Mouse (Mus musculus): Measurements from ENCODE around the gene Fkbp10.

Fkbp10 gene

DNA sequence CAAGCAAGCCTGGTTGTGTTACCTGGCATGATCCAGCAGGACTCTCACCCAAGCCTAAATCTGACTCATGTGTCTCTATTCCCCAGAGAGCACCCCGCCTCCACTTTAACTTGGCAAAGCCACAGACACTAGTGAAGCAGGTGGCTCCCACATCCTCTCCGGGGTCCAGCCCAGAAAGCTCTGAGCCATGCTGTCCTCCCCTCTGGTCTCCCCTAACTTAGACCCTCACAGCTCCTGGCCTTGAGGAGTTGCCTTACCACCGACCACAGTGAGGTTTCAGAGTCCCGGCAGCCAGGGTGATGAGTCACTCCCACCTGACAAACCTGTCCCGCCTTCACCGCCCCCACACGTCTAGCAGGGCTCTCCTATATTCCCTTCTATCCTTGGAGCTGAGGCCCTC, 21.8 kb upstream of the Fkbp10 start:
- DNase-seq (ENCODE audit: low read depth in 2 of 2, low spot score in 2 of 2) = no peak

DNA sequence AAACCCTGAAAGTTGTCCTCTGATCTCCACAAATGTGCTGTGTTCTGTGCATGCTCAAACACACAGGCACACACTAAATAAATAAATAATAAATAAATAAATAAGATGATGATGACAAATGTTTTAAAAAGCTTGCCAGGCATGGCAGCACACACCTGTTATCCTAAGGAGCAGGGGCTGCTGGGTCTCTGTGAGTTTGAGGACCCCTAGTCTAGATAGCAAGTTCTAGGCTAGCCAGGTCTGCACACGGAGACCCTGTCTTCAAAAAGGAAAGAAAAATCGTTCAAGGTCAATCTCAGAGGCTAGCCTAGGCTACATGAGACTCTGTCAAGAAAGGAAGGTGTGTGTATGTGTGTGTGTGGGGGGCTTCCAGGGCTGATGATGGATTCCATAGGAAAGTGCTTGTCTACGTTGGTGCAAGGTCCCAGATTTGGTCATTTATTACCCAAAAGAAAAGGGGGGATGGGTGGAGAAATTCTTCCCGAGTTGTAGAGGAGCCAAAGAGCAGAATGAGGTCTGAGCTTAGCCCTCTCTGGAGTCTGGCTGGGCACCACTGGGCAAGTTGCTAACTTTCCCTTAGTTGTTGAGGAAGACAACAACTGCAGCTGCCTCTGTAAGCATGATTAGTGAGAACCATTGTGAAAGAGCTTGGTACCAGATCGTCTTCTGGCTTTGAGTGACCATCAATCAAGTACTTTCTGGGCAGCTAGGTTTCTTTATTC, 21.0 kb upstream of the Fkbp10 start:
- DNase-seq (ENCODE audit: low read depth in 2 of 2, low spot score in 2 of 2) = no peak

GRCm38 (mm10) chr11:100395200-100395599, 20.3 kb upstream of the Fkbp10 start:
- no peak for DNase-seq (ENCODE audit: low read depth in 2 of 2, low spot score in 2 of 2)

- no peak for DNase-seq (ENCODE audit: low read depth in 2 of 2, low spot score in 2 of 2)
These were observed 19.5 kb upstream of the Fkbp10 start for GRCm38 (mm10) chr11:100395861-100396631.

GRCm38 (mm10) chr11:100396886-100397599, 18.5 kb upstream of the Fkbp10 start:
- peak in 1 of 2 experiments; percentile 22 for DNase-seq (ENCODE audit: low read depth in 2 of 2, low spot score in 2 of 2)

DNA sequence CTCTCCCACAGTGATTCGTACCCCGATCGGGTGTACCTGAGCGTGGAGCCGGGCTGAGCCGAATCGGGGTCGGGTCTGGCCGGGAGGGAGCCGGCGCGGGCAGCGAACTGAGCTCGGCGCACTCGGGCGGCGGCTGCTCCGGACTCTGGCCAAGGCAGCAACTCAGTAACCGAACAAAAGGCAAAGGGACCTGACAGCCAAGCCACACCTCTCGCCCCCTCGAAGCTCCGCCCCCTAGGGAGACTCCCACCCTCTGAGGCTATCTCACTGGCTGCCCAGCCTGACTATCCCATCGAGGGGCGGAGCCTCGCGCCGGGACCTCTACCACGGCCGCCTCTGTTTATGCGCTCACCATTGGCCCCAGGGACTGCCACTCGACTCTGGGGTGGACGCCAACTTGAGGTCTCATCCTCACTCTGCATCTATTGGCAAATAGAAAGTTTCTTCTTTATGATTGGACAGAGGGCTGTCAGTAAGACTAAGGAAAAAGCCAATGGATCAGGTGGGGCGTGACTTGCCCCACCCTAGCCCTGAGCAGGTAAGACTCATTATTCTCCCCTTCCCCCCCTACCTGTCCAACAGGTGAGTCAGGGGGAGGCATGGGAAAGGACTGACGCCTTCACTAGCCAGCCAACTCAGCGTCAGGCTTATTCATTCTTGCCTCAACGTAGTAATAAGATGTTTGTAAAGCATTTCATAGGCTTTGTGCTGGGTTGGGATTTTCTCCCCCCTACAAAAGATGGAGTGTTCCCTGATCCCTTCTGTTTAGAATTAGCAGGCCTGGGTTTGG, 17.7 kb upstream of the Fkbp10 start, which contains the start of gene Jup:
Gene Jup (minus strand): TSS at position 164 of the 790 bp plus-strand sequence.
- DNase-seq (ENCODE audit: low read depth in 2 of 2, low spot score in 2 of 2) = peak; percentile 76 to 86

DNA sequence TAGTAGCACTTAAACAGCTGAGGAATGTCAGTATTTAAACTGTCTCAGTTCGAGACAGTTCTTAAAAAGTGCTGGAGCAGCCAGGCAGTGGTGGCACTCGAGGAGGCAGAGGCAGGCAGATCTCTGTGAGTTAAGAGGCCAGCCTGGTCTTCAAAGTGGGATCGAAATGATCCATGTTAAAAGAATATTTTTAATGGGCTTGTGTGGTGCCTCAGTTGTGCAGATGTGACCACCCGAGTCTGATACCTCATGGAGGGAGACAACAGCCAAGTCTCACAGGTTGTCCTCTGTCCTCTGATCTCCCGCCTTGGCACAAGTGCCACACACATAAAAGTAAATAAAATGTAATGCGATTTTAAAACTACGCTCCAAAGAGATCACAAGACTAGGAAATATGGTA, 17.0 kb upstream of the Fkbp10 start:
- DNase-seq (ENCODE audit: low read depth in 2 of 2, low spot score in 2 of 2) = no peak

DNA sequence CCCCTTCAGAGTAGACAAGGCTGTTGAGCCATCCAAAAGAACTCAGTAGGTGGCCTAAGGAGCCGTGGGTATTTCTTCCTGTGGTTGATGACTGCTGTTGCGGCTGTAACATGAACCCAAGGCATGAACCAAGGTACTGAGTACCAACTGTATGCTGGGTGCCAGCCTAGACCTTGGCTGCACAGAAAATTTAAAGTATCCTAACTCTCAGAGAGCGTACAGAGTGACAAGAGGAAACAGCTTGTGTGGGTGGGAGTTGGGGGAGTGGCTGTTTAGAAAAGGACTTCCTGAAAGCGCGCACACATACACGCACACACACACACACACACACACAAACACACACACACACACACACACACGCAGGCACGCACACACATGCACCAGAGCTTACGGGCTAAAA, 16.2 kb upstream of the Fkbp10 start:
- DNase-seq (ENCODE audit: low read depth in 2 of 2, low spot score in 2 of 2) = no peak

GRCm38 (mm10) chr11:100399727-100400538, 15.6 kb upstream of the Fkbp10 start:
- DNase-seq (ENCODE audit: low read depth in 2 of 2, low spot score in 2 of 2) = no peak

DNA sequence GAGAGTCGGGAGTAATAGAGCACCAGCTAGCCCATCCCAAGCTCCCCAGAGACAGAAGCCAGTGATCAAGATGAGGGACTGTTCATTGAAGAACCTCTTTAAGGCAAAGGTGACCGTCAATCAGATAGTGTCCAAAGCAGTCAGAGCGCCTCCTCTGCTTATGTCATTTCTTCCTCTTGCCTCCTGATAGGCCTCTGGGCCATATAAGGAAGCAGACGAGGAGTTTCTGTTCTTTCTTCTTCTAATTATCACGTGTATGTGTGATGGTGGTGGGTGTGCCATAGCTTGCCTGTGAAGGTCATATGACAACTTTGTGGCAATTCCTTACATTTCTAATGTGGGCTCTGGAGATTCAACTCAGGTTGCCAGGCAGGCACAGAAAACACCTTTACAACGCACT, 14.7 kb upstream of the Fkbp10 start:
- DNase-seq (ENCODE audit: low read depth in 2 of 2, low spot score in 2 of 2) = no peak

GRCm38 (mm10) chr11:100402240-100402639, 13.3 kb upstream of the Fkbp10 start:
- no peak for DNase-seq (ENCODE audit: low read depth in 2 of 2, low spot score in 2 of 2)

GRCm38 (mm10) chr11:100402682-100403081, 12.8 kb upstream of the Fkbp10 start:
- DNase-seq (ENCODE audit: low read depth in 2 of 2, low spot score in 2 of 2) = no peak

- no peak for DNase-seq (ENCODE audit: low read depth in 2 of 2, low spot score in 2 of 2)
These were observed 11.9 kb upstream of the Fkbp10 start for GRCm38 (mm10) chr11:100403445-100404134.

DNA sequence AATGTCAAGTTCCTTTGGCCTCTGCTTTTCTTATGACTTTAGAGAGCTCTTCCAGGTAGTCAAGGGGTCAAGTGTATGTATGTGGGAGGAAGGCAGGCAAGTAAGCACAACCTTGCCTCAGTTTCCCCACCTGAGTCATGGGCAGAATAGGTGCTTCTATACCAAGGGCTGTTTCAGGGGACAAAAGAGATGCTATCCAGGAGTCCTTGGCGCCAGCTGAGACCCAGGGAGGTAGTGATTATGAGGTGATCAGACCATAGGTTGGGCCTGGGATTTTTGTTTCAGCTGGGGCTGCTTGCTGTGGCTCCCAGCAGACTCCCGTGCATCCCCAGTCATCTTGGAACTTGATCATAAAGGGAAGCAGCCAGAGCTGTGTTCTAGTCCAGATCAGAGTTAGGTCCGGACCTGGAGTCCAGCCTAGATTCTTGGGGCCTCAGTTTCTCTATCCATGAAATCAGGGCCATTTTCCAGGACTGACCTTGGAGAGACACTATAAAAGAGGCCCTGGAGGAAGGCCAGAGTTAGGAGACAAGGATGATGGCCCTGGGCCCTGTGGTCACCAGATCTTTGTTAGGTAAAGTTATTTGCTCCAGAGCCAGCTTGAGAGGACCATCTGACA, 10.9 kb upstream of the Fkbp10 start:
- DNase-seq (ENCODE audit: low read depth in 2 of 2, low spot score in 2 of 2) = no peak

DNA sequence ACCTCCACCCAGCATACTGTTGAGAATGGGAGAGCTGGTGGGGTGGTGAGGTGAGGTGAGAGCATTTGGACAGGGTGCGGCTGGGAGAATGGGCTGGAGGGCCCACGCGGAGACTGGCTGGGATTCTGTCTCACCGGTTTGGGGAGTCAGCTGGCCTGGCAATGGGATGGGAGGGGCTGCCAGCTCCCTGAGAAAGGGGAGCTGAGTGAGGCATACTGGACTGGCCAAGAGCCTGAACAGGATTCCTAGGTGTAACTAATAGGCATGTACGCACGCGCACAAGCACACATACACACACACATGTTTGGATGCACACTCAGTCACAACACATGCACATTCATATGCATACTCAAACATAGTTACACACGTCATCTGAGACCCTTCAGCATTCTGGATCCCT, 9.2 kb upstream of the Fkbp10 start:
- DNase-seq (ENCODE audit: low read depth in 2 of 2, low spot score in 2 of 2) = no peak

- DNase-seq (ENCODE audit: low read depth in 2 of 2, low spot score in 2 of 2) = no peak
These were observed 8.3 kb upstream of the Fkbp10 start for GRCm38 (mm10) chr11:100406995-100407705.

DNA sequence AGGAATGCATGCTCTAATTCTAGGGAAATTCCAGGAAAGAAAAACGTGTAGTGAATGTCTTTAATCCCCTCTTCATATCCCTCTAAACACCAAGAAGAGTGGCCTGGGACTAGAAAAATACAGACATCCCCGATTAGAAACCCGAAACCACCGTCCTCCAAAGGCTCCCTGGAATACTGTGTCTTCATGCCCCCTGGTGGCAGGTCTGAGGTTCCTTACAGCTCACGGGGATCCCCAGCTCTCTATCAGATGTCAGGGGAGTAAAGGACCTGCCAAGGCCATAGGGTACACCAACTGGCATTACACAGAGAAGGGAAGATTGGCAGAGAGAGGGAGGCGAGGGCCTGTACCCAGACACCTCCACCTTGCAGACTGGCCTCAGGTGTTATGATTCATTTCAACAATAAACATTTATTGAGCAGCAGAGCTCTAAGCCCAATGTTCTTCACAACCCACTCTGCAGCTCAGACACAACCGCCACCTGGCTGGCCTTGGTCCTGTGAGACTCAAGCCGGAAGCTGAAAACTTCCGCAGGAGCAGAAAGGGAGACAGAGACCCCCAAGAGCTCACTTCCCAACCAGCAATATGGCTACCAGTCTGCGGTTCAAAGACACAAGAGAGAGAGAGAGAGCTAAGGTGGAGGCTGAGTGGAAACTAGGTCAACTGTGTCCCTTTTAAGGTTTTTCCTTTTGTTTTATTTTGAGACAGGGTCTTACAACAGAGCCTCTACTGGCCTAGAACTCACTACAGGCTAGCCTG, 7.2 kb upstream of the Fkbp10 start:
- DNase-seq (ENCODE audit: low read depth in 2 of 2, low spot score in 2 of 2) = peak; percentile 43 to 56

All from CD8-positive naive resting alpha-beta T cell, adult 2 months (primary cell).